Mouse (Mus musculus): ENCODE results near the gene Elp5.

GRCm38 (mm10) chr11:69966006-69966859, 16.1 kb downstream of the Elp5 start:
- TF ChIP-seq GATA1 (IDR thresholded peaks at IDR 0.05; ENCODE audit: borderline replicate concordance, low read length) (no peak), FLI1 (IDR thresholded peaks at IDR 0.05; ENCODE audit: low read length) (no peak)
